Mouse (Mus musculus): Measurements from ENCODE around the gene Htra1.

DNA sequence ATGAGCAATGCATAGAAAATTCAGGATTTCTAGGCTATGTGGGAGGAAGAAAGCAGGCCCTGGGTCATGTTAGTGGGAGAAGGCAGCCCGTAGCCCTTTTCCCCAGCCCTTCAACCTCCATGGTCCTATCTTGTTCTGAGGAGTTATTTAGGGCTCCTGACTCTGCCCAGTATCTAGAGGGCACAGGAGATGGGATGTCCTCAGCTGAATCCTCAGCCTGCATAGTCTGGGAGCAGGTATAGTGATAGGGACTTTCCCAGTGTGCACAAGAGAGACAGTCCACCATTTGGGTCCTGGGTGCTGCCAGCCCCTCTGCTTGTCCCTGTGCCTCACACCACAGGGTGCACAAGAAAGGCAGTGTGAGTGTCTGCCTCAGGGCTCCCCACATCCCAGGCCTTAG is 42.6 kb downstream of the Htra1 start:
- TF ChIP-seq GATA1 (IDR thresholded peaks at IDR 0.05; ENCODE audit: borderline replicate concordance, low read length) (no peak), FLI1 (IDR thresholded peaks at IDR 0.05; ENCODE audit: low read length) (no peak)

Data from megakaryocyte, embryonic 14.5 days (primary cell).